Mouse (Mus musculus): ENCODE data around the gene St3gal2. TPM values are rescaled to one million over a fixed set of nuclear protein-coding genes. Genes with fewer than 3 reads are reported as not detected.
"Not testable (repeated sequence)": the region's sequence is repeated elsewhere in the genome, so short reads cannot be mapped to it uniquely, and the experiment has no call there.

The St3gal2 gene
- polyA plus RNA-seq, 1 experiment from 2014 or later: 11.6 TPM

DNA sequence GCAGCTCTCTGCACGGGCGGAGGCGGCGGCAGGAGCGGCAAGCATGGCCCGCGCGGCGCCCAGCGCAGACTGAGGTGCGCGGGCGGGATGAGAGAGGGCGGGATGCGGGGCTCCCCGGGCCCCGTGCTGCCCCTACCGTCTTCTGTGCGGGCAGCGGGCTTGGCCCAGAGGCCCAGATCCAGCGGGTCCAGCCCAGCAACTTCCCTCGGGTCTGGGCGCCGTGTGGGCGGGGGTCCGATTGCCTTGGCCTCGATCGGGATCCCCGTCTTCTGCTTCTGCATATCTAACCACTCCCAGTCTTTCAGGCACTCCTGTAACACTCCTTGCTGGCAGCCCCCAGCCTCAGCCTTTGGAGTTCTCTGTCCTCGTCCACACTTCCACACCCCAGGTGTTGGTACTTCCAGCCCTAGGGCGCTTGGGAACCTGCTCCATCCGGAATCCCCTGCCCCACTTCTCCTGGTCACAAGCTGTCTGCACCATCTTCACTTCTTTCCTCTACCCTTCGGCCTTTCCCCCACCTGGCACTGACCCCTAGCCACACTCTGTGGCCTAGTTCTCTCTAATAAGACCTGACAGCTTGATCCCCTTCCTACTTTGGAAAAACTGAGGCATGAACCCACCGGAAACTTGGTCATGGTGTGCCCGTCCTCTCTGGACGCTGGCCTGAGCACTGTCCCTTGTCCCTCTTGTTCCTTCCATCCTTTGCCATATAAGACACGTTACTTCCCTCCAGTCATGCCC is 480 bp downstream of the St3gal2 start:
- 3% methylated on average over 35 of the region's 37 CpGs for WGBS
- ATAC-seq (replicated peaks; ENCODE audit: low FRiP score, low TSS enrichment, low read depth): peak; percentile 59; the same call in 1 of the 2 replicates

DNA sequence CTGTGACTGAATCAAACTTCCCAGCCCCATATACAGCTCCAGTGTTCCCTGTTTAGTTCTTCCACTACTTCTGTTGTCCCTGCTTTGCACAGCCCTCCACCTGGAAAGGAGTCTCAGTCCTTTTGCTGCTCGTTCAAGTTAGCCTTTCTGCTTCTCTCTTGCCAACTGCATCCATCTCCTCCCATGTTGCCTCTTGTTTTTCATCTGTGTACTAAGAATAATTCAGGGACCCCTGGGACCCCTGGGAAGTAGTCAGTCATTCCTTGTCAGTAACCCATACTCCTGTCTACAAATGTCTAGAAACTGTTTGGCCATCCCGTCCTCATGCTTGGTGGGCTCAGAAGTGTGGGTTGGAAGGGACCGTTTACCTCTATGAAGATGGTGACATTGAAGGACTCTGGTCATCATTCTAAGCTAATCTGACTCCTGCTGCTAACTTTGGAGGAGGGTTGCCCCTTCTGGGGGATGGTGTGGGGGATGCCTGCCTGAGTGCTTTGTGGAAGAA is 1.1 kb downstream of the St3gal2 start:
- Histone ChIP-seq H3K9ac (ENCODE audit: low read length) (peak overlapping the region; percentile 81), H3K4me3 (ENCODE audit: low read depth, low read length) (peak overlapping the region; percentile 70), H3K27ac (ENCODE audit: low read depth) (peak overlapping the region; percentile 67), H3K4me1 (replicated peaks; ENCODE audit: control insufficient read depth, insufficient read depth, low read length) (peaks cover 17% of the 10 kb centered on the region), H3K27me3 (replicated peaks; ENCODE audit: control insufficient read depth, insufficient read depth, low read length) (no peaks in the 10 kb centered on the region), H3K36me3 (ENCODE audit: control insufficient read depth, insufficient read depth, low read length) (no peaks in the 10 kb centered on the region), H3K4me2 (ENCODE audit: low read length) (peak overlapping the region; percentile 61), H3K9me3 (ENCODE audit: control insufficient read depth, low read length) (no peaks in the 10 kb centered on the region)
- no peak for ATAC-seq (replicated peaks; ENCODE audit: low FRiP score, low TSS enrichment, low read depth)
- 17% methylated on average over 3 of the region's 3 CpGs for whole genome bisulfite sequencing
- no peak for DNase-seq (ENCODE audit: low spot score)

More for the DNA sequence above, 480 bp downstream of the St3gal2 start:
- Histone ChIP-seq H3K4me1 (replicated peaks; ENCODE audit: control insufficient read depth, insufficient read depth, low read length) (peaks cover 17% of the 10 kb centered on the region), H3K4me2 (ENCODE audit: low read length) (peak overlapping the region; percentile 61), H3K27me3 (replicated peaks; ENCODE audit: control insufficient read depth, insufficient read depth, low read length) (no peaks in the 10 kb centered on the region), H3K27ac (ENCODE audit: low read depth) (peak overlapping the region; percentile 67), H3K9ac (ENCODE audit: low read length) (peak overlapping the region; percentile 81), H3K36me3 (ENCODE audit: control insufficient read depth, insufficient read depth, low read length) (no peaks in the 10 kb centered on the region), H3K4me3 (ENCODE audit: low read depth, low read length) (peak overlapping the region; percentile 70), H3K9me3 (ENCODE audit: control insufficient read depth, low read length) (no peaks in the 10 kb centered on the region)
- no peak for DNase-seq (ENCODE audit: low spot score)

DNA sequence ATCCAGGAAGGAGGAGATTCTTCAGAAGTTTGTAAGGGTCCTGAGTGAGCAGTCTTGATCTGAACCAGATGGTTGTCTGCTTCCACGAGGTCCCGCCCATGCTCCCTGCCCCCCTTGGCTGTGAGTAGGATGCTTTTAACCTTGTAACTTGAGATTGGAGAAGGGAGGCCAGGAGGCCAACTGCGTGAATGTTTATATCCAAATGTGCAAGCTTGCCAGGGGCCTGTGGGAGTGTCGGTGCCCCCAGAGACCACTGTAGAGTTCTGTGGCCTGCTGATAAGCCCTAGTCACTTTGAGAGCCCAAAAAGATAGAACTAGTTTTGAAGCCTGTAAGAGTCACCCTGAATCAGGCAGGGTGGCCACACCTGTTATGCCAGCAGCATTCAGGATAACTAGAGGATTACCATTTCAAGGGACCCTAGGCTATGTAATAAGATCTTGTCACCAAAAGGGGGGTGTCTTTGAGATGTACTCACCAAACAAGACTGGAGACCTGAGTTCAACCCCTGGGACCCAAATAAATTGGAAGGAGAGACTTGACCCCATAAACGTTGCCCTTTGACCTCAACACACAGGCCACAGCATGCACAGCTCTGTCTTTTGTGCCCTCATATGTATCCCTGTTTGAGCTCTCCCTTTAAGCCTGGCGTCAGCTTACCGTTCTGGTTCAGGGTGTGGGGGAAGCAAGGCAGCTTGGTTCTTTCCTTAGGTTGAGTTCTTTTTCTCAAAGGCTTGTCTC is 1.9 kb downstream of the St3gal2 start:
- H3K36me3 ChIP-seq (ENCODE audit: control insufficient read depth, insufficient read depth, low read length): no peaks in the 10 kb centered on the region
- peak overlapping the region; percentile 70 for H3K4me3 ChIP-seq (ENCODE audit: low read depth, low read length)
- DNase-seq (ENCODE audit: low spot score): peak; percentile 68
- peak overlapping the region; percentile 67 for H3K27ac ChIP-seq (ENCODE audit: low read depth)
- H3K27me3 ChIP-seq (replicated peaks; ENCODE audit: control insufficient read depth, insufficient read depth, low read length): no peaks in the 10 kb centered on the region
- H3K9ac ChIP-seq (ENCODE audit: low read length): peak overlapping the region; percentile 81
- peak overlapping the region; percentile 61 for H3K4me2 ChIP-seq (ENCODE audit: low read length)
- H3K9me3 ChIP-seq (ENCODE audit: control insufficient read depth, low read length): no peaks in the 10 kb centered on the region
- 21% methylated on average over 7 of the region's 7 CpGs for WGBS
- no peak for ATAC-seq (replicated peaks; ENCODE audit: low FRiP score, low TSS enrichment, low read depth)
- peaks cover 21% of the 10 kb centered on the region for H3K4me1 ChIP-seq (replicated peaks; ENCODE audit: control insufficient read depth, insufficient read depth, low read length)

DNA sequence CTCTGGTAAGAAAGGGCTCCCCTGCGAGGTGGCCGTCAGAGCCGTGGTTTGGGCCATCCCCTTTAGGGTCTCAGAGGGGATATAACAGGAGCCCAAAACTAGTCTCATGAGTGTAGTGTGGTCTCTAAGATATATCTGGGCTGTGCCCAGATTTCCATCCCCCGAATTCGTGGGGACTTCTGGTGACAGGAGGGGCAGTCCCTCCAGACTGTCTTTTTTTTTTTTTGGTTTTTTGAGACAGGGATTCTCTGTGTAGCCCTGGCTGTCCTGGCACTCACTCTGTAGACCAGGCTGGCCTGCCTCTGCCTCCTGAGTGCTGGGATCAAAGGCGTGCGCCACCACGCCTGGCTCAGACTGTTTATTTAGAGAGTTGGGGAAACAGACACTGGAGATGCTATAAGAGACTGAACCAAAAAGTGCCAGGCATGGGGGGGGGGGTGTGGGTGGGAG is 6.0 kb downstream of the St3gal2 start:
- DNase-seq (ENCODE audit: low spot score) (no peak), ATAC-seq (replicated peaks; ENCODE audit: low FRiP score, low TSS enrichment, low read depth) (no peak)
- H3K27ac ChIP-seq (ENCODE audit: low read depth): no peak overlapping the region

DNA sequence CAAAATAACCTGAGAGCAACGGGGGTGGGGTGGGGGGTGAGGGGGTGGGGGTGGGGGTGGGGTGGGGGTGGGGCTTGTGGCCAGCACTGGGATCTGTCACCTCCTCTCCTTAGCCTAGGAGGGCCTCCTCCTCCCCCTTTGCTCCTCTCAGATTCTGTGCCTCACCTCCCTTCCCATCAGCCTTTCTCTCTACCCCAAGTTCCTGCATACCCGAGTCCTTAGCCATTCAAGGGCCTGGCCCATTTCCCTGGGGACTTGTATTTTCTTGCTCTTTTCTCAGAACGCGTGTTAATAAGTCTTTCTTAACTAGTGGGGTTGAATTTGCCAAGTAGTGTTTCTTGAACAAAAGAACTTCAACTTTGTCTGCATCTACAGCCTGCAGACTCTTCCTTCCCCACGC is 7.0 kb downstream of the St3gal2 start:
- H3K27ac ChIP-seq (ENCODE audit: low read depth): no peak overlapping the region
- H3K27me3 ChIP-seq (replicated peaks; ENCODE audit: control insufficient read depth, insufficient read depth, low read length): no peaks in the 10 kb centered on the region
- H3K36me3 ChIP-seq (ENCODE audit: control insufficient read depth, insufficient read depth, low read length): no peaks in the 10 kb centered on the region
- H3K4me2 ChIP-seq (ENCODE audit: low read length): no peak overlapping the region
- H3K4me1 ChIP-seq (replicated peaks; ENCODE audit: control insufficient read depth, insufficient read depth, low read length): peaks cover 13% of the 10 kb centered on the region; the same call in 1 of the 2 replicates
- WGBS: 36% methylated on average over 5 of the region's 5 CpGs
- H3K4me3 ChIP-seq (ENCODE audit: low read depth, low read length): no peak overlapping the region
- no peak for ATAC-seq (replicated peaks; ENCODE audit: low FRiP score, low TSS enrichment, low read depth)
- no peak overlapping the region for H3K9ac ChIP-seq (ENCODE audit: low read length)
- DNase-seq (ENCODE audit: low spot score): no peak
- no peaks in the 10 kb centered on the region for H3K9me3 ChIP-seq (ENCODE audit: control insufficient read depth, low read length)

More for the DNA sequence above, 6.0 kb downstream of the St3gal2 start:
- Histone ChIP-seq H3K4me2 (ENCODE audit: low read length) (no peak overlapping the region), H3K4me1 (replicated peaks; ENCODE audit: control insufficient read depth, insufficient read depth, low read length) (peaks cover 18% of the 10 kb centered on the region; the same call in 1 of the 2 replicates), H3K9me3 (ENCODE audit: control insufficient read depth, low read length) (no peaks in the 10 kb centered on the region), H3K36me3 (ENCODE audit: control insufficient read depth, insufficient read depth, low read length) (no peaks in the 10 kb centered on the region), H3K4me3 (ENCODE audit: low read depth, low read length) (no peak overlapping the region), H3K27me3 (replicated peaks; ENCODE audit: control insufficient read depth, insufficient read depth, low read length) (no peaks in the 10 kb centered on the region), H3K9ac (ENCODE audit: low read length) (no peak overlapping the region)
- 78% methylated on average over 8 of the region's 8 CpGs for WGBS

DNA sequence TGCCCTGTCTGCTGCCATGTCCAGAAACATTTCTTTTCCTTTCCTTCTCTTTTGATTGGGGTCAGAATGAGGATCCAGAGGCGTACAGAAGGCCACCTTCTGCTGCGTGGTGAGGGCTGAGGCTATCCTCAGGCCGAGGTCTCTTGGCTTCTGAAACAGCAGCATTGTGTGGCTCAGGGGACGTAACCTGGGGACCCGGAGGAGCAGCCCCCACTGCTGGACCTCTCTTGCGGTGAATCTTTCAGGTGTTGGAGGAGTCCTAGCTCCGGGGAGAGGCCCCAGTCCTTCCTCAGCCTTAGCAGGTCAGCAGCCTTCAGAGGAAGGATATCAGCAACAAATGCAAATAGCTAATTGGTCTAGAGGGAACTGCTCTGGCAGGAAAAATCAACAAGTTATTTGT is 8.7 kb downstream of the St3gal2 start:
- H3K9me3 ChIP-seq (ENCODE audit: control insufficient read depth, low read length): no peaks in the 10 kb centered on the region
- H3K4me3 ChIP-seq (ENCODE audit: low read depth, low read length): no peak overlapping the region
- H3K4me2 ChIP-seq (ENCODE audit: low read length): no peak overlapping the region
- H3K27me3 ChIP-seq (replicated peaks; ENCODE audit: control insufficient read depth, insufficient read depth, low read length): no peaks in the 10 kb centered on the region
- H3K36me3 ChIP-seq (ENCODE audit: control insufficient read depth, insufficient read depth, low read length): no peaks in the 10 kb centered on the region
- DNase-seq (ENCODE audit: low spot score) (no peak), ATAC-seq (replicated peaks; ENCODE audit: low FRiP score, low TSS enrichment, low read depth) (no peak)
- H3K27ac ChIP-seq (ENCODE audit: low read depth): no peak overlapping the region
- no peak overlapping the region for H3K9ac ChIP-seq (ENCODE audit: low read length)
- 78% methylated on average over 7 of the region's 7 CpGs for WGBS
- H3K4me1 ChIP-seq (replicated peaks; ENCODE audit: control insufficient read depth, insufficient read depth, low read length): 0 out of 2 replicates have a peak, but pooled peaks cover 9% of the 10 kb centered on the region

DNA sequence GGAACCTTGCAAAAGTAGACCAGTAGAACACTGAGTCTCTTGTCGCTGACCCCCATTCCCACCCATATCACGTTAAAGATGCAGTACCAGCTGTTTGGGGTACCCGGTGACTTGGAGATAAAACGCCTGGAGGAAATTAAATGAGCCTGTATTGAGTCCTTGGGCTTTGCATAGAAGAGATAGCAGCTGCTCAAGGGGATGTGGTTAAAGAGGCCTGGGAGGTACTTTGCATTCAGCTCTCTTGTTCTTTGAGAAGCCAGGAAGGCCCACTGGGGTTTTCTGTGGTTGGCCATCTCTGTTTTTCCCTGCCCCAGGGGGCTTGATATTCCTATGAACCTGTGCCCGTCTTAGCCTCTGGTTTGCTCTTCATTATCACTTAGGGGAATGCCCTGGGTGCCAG is 9.3 kb downstream of the St3gal2 start:
- Histone ChIP-seq H3K36me3 (ENCODE audit: control insufficient read depth, insufficient read depth, low read length) (no peaks in the 10 kb centered on the region), H3K4me2 (ENCODE audit: low read length) (no peak overlapping the region), H3K27me3 (replicated peaks; ENCODE audit: control insufficient read depth, insufficient read depth, low read length) (no peaks in the 10 kb centered on the region), H3K4me3 (ENCODE audit: low read depth, low read length) (no peak overlapping the region), H3K4me1 (replicated peaks; ENCODE audit: control insufficient read depth, insufficient read depth, low read length) (0 out of 2 replicates have a peak, but pooled peaks cover 9% of the 10 kb centered on the region), H3K9me3 (ENCODE audit: control insufficient read depth, low read length) (no peaks in the 10 kb centered on the region), H3K9ac (ENCODE audit: low read length) (no peak overlapping the region), H3K27ac (ENCODE audit: low read depth) (no peak overlapping the region)
- WGBS: 67% methylated on average over 5 of the region's 5 CpGs
- ATAC-seq (replicated peaks; ENCODE audit: low FRiP score, low TSS enrichment, low read depth) (no peak), DNase-seq (ENCODE audit: low spot score) (no peak)

DNA sequence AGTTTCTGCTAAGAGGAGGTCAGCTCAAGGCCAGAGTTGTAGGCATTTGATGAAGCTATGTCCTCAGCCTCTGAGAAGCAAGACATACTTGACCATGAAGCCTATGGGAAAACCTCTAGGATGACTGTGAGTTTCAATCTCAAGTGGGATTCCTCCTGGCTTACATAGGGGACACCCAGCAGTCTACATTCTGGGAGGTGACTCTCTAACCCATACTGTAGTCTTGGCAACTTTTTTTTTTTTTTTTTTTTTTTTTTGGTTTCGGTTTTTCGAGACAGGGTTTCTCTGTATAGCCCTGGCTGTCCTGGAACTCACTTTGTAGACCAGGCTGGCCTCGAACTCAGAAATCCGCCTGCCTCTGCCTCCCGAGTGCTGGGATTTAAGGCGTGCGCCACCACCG is 9.9 kb downstream of the St3gal2 start:
- H3K4me2 ChIP-seq (ENCODE audit: low read length); H3K27ac ChIP-seq (ENCODE audit: low read depth); DNase-seq (ENCODE audit: low spot score); H3K4me1 ChIP-seq (replicated peaks; ENCODE audit: control insufficient read depth, insufficient read depth, low read length); H3K4me3 ChIP-seq (ENCODE audit: low read depth, low read length); ATAC-seq (replicated peaks; ENCODE audit: low FRiP score, low TSS enrichment, low read depth); H3K36me3 ChIP-seq (ENCODE audit: control insufficient read depth, insufficient read depth, low read length); H3K9ac ChIP-seq (ENCODE audit: low read length); H3K27me3 ChIP-seq (replicated peaks; ENCODE audit: control insufficient read depth, insufficient read depth, low read length); H3K9me3 ChIP-seq (ENCODE audit: control insufficient read depth, low read length): not testable (repeated sequence)
- WGBS: 100% methylated on average over 6 of the region's 8 CpGs

Data from intestine, embryonic 14.5 days (tissue).